Mouse (Mus musculus): Measurements from ENCODE around the gene Shq1.

GRCm38 (mm10) chr6:100528556-100528955 lies 142.4 kb downstream of the Shq1 start:
- no peak for TF ChIP-seq FOSL1 (IDR thresholded peaks at IDR 0.05; ENCODE audit: insufficient read depth, low read length, poor library complexity, severe bottlenecking)
- TF ChIP-seq CTCF (IDR thresholded peaks at IDR 0.05; ENCODE audit: control insufficient read depth, insufficient read depth, insufficient read length): no peak
- no peak for TF ChIP-seq MAX (IDR thresholded peaks at IDR 0.05)

All from C2C12 (cell line).